Mouse (Mus musculus): ENCODE data around the gene Nr5a2. TPM values are rescaled to one million over a fixed set of nuclear protein-coding genes. Genes with fewer than 3 reads are reported as not detected.

The Nr5a2 gene
- total and polyA plus RNA-seq, 2 experiments from 2014 or later = 0.45 to 1.6 TPM

- whole genome bisulfite sequencing = 69% methylated on average over 7 of the region's 7 CpGs
- Histone ChIP-seq H3K27ac (ENCODE audit: low read depth) (no peak overlapping the region), H3K36me3 (replicated peaks; ENCODE audit: control insufficient read depth, insufficient read depth, low read length) (no peaks in the 10 kb centered on the region), H3K9ac (replicated peaks; ENCODE audit: low read depth, low read length) (no peak overlapping the region), H3K27me3 (ENCODE audit: control insufficient read depth, insufficient read depth, low read length) (no peaks in the 10 kb centered on the region), H3K4me3 (ENCODE audit: low read depth, low read length) (no peak overlapping the region), H3K4me1 (ENCODE audit: control insufficient read depth, insufficient read depth) (no peaks in the 10 kb centered on the region), H3K9me3 (replicated peaks; ENCODE audit: control insufficient read depth, low read length) (no peaks in the 10 kb centered on the region), H3K4me2 (ENCODE audit: low read depth, low read length) (no peak overlapping the region)
- TF ChIP-seq CTCF (IDR thresholded peaks at IDR 0.05; ENCODE audit: low read depth) = no peak
- no peak for TF ChIP-seq EP300 (IDR thresholded peaks at IDR 0.05; ENCODE audit: low read depth)
- no peak for DNase-seq (ENCODE audit: low spot score)
- ATAC-seq (ENCODE audit: insufficient read depth, low read depth) = no peak
These were observed 69.8 kb downstream of the Nr5a2 start for GRCm38 (mm10) chr1:136890439-136890838.

- Histone ChIP-seq H3K27me3 (ENCODE audit: control insufficient read depth, insufficient read depth, low read length) (no peaks in the 10 kb centered on the region), H3K27ac (ENCODE audit: low read depth) (no peak overlapping the region), H3K9me3 (replicated peaks; ENCODE audit: control insufficient read depth, low read length) (no peaks in the 10 kb centered on the region), H3K4me1 (ENCODE audit: control insufficient read depth, insufficient read depth) (no peaks in the 10 kb centered on the region), H3K4me2 (ENCODE audit: low read depth, low read length) (no peak overlapping the region), H3K9ac (replicated peaks; ENCODE audit: low read depth, low read length) (no peak overlapping the region), H3K36me3 (replicated peaks; ENCODE audit: control insufficient read depth, insufficient read depth, low read length) (no peaks in the 10 kb centered on the region), H3K4me3 (ENCODE audit: low read depth, low read length) (no peak overlapping the region)
- ATAC-seq (ENCODE audit: insufficient read depth, low read depth) (no peak), DNase-seq (ENCODE audit: low spot score) (no peak)
- 84% methylated on average over 6 of the region's 6 CpGs for WGBS
- TF ChIP-seq CTCF (IDR thresholded peaks at IDR 0.05; ENCODE audit: low read depth) (no peak), EP300 (IDR thresholded peaks at IDR 0.05; ENCODE audit: low read depth) (no peak)
These were observed 71.5 kb downstream of the Nr5a2 start for GRCm38 (mm10) chr1:136888704-136889103.

GRCm38 (mm10) chr1:136886678-136887077 is 73.6 kb downstream of the Nr5a2 start:
- H3K27ac ChIP-seq (ENCODE audit: low read depth) = no peak overlapping the region
- no peak overlapping the region for H3K4me3 ChIP-seq (ENCODE audit: low read depth, low read length)
- no peaks in the 10 kb centered on the region for H3K36me3 ChIP-seq (replicated peaks; ENCODE audit: control insufficient read depth, insufficient read depth, low read length)
- no peak for TF ChIP-seq EP300 (IDR thresholded peaks at IDR 0.05; ENCODE audit: low read depth)
- TF ChIP-seq CTCF (IDR thresholded peaks at IDR 0.05; ENCODE audit: low read depth) = no peak
- no peak overlapping the region for H3K9ac ChIP-seq (replicated peaks; ENCODE audit: low read depth, low read length)
- no peaks in the 10 kb centered on the region for H3K4me1 ChIP-seq (ENCODE audit: control insufficient read depth, insufficient read depth)
- no peaks in the 10 kb centered on the region for H3K27me3 ChIP-seq (ENCODE audit: control insufficient read depth, insufficient read depth, low read length)
- ATAC-seq (ENCODE audit: insufficient read depth, low read depth) (no peak), DNase-seq (ENCODE audit: low spot score) (no peak)
- WGBS = 41% methylated on average over 6 of the region's 6 CpGs
- H3K9me3 ChIP-seq (replicated peaks; ENCODE audit: control insufficient read depth, low read length) = no peaks in the 10 kb centered on the region
- no peak overlapping the region for H3K4me2 ChIP-seq (ENCODE audit: low read depth, low read length)

GRCm38 (mm10) chr1:136883458-136884174 is 76.6 kb downstream of the Nr5a2 start:
- ATAC-seq (ENCODE audit: insufficient read depth, low read depth) (no peak), DNase-seq (ENCODE audit: low spot score) (no peak)
- H3K27ac ChIP-seq (ENCODE audit: low read depth) = no peak overlapping the region
- no peaks in the 10 kb centered on the region for H3K4me1 ChIP-seq (ENCODE audit: control insufficient read depth, insufficient read depth)
- no peaks in the 10 kb centered on the region for H3K36me3 ChIP-seq (replicated peaks; ENCODE audit: control insufficient read depth, insufficient read depth, low read length)
- H3K9ac ChIP-seq (replicated peaks; ENCODE audit: low read depth, low read length) = no peak overlapping the region
- 89% methylated on average over 13 of the region's 13 CpGs for WGBS
- no peak for TF ChIP-seq EP300 (IDR thresholded peaks at IDR 0.05; ENCODE audit: low read depth)
- no peak for TF ChIP-seq CTCF (IDR thresholded peaks at IDR 0.05; ENCODE audit: low read depth)
- H3K4me3 ChIP-seq (ENCODE audit: low read depth, low read length) = no peak overlapping the region
- no peak overlapping the region for H3K4me2 ChIP-seq (ENCODE audit: low read depth, low read length)
- H3K27me3 ChIP-seq (ENCODE audit: control insufficient read depth, insufficient read depth, low read length) = no peaks in the 10 kb centered on the region
- H3K9me3 ChIP-seq (replicated peaks; ENCODE audit: control insufficient read depth, low read length) = no peaks in the 10 kb centered on the region

GRCm38 (mm10) chr1:136880260-136880659 is 80.0 kb downstream of the Nr5a2 start:
- Histone ChIP-seq H3K4me2 (ENCODE audit: low read depth, low read length) (no peak overlapping the region), H3K4me3 (ENCODE audit: low read depth, low read length) (no peak overlapping the region), H3K27me3 (ENCODE audit: control insufficient read depth, insufficient read depth, low read length) (no peaks in the 10 kb centered on the region), H3K9me3 (replicated peaks; ENCODE audit: control insufficient read depth, low read length) (no peaks in the 10 kb centered on the region), H3K9ac (replicated peaks; ENCODE audit: low read depth, low read length) (no peak overlapping the region), H3K27ac (ENCODE audit: low read depth) (no peak overlapping the region), H3K36me3 (replicated peaks; ENCODE audit: control insufficient read depth, insufficient read depth, low read length) (no peaks in the 10 kb centered on the region), H3K4me1 (ENCODE audit: control insufficient read depth, insufficient read depth) (no peaks in the 10 kb centered on the region)
- no peak for TF ChIP-seq CTCF (IDR thresholded peaks at IDR 0.05; ENCODE audit: low read depth)
- DNase-seq (ENCODE audit: low spot score) (no peak), ATAC-seq (ENCODE audit: insufficient read depth, low read depth) (no peak)
- 88% methylated on average over 8 of the region's 8 CpGs for whole genome bisulfite sequencing

- Histone ChIP-seq H3K9ac (replicated peaks; ENCODE audit: low read depth, low read length) (no peak overlapping the region), H3K27me3 (ENCODE audit: control insufficient read depth, insufficient read depth, low read length) (no peaks in the 10 kb centered on the region), H3K4me3 (ENCODE audit: low read depth, low read length) (no peak overlapping the region), H3K9me3 (replicated peaks; ENCODE audit: control insufficient read depth, low read length) (no peaks in the 10 kb centered on the region), H3K4me1 (ENCODE audit: control insufficient read depth, insufficient read depth) (no peaks in the 10 kb centered on the region), H3K27ac (ENCODE audit: low read depth) (no peak overlapping the region), H3K36me3 (replicated peaks; ENCODE audit: control insufficient read depth, insufficient read depth, low read length) (no peaks in the 10 kb centered on the region), H3K4me2 (ENCODE audit: low read depth, low read length) (no peak overlapping the region)
- 80% methylated on average over 3 of the region's 3 CpGs for WGBS
- TF ChIP-seq EP300 (IDR thresholded peaks at IDR 0.05; ENCODE audit: low read depth) = no peak
- no peak for TF ChIP-seq CTCF (IDR thresholded peaks at IDR 0.05; ENCODE audit: low read depth)
- ATAC-seq (ENCODE audit: insufficient read depth, low read depth) (no peak), DNase-seq (ENCODE audit: low spot score) (no peak)
These were observed 85.2 kb downstream of the Nr5a2 start for GRCm38 (mm10) chr1:136875006-136875405.

Measured in heart, postnatal 0 days (tissue).